Mouse (Mus musculus) lung, postnatal 14 days (tissue): Measurements from ENCODE around the gene Shisa4.
A peak's percentile ranks its signal among the peaks of the same experiment; 100 is the strongest.

Experiments used
- DNase-seq: peaks from one replicate; pipeline ENCODE4 v3.0.0; 2021

The Shisa4 gene

GRCm38 (mm10) chr1:135363446-135363845 lies 11.6 kb downstream of the Shisa4 start:
- peak; percentile 69 for DNase-seq

GRCm38 (mm10) chr1:135362115-135362514 lies 12.9 kb downstream of the Shisa4 start:
- no peak for DNase-seq

- no peak for DNase-seq
These were observed 13.5 kb downstream of the Shisa4 start for GRCm38 (mm10) chr1:135361491-135361890.

- no peak for DNase-seq
These were observed 16.0 kb downstream of the Shisa4 start for GRCm38 (mm10) chr1:135359071-135359470.

- DNase-seq: peak; percentile 24
These were observed 23.1 kb downstream of the Shisa4 start for GRCm38 (mm10) chr1:135351953-135352352.

- DNase-seq: peak; percentile 73
These were observed 27.4 kb downstream of the Shisa4 start for GRCm38 (mm10) chr1:135347498-135348169.

- DNase-seq: no peak
These were observed 28.1 kb downstream of the Shisa4 start for GRCm38 (mm10) chr1:135346891-135347290.

- DNase-seq: no peak
These were observed 31.0 kb downstream of the Shisa4 start for GRCm38 (mm10) chr1:135344026-135344425.

GRCm38 (mm10) chr1:135341947-135342346 lies 33.1 kb downstream of the Shisa4 start:
- no peak for DNase-seq

GRCm38 (mm10) chr1:135330578-135330977 lies 44.5 kb downstream of the Shisa4 start:
- no peak for DNase-seq

- DNase-seq: no peak
These were observed 46.7 kb downstream of the Shisa4 start for GRCm38 (mm10) chr1:135328368-135328767.

GRCm38 (mm10) chr1:135325934-135326333 lies 49.1 kb downstream of the Shisa4 start:
- DNase-seq: no peak

- peak; percentile 73 for DNase-seq
These were observed 50.5 kb downstream of the Shisa4 start, which contains the start of gene Lmod1 for GRCm38 (mm10) chr1:135324571-135324970. Gene Lmod1 (plus strand): TSS chr1:135324807.

- no peak for DNase-seq
These were observed 51.6 kb downstream of the Shisa4 start for GRCm38 (mm10) chr1:135323367-135323901.
